Mouse (Mus musculus) kidney, adult 2 months (tissue): Measurements from ENCODE around the gene Chd6. TPM values are rescaled to one million over a fixed set of nuclear protein-coding genes. Genes with fewer than 3 reads are reported as not detected.

Experiments used
- DNase-seq: peaks from one replicate; pipeline ENCODE4 v3.0.0; 2021
- H3K27ac ChIP-seq: fragments of 200-500 bp; 2 replicates; pipeline ENCODE4 v1.5.1; 2012; ENCODE audit warnings: low read depth, low read length, control low read depth, inconsistent platforms; ENCODE audit not compliant: insufficient read depth
- H3K27me3 ChIP-seq: fragments of 200-500 bp; replicated peaks from 2 replicates; pipeline ENCODE4 v1.6.1; 2012; ENCODE audit warnings: mild to moderate bottlenecking, moderate library complexity, low read length, inconsistent platforms; ENCODE audit not compliant: control insufficient read depth, insufficient read depth
- H3K36me3 ChIP-seq: fragments of 200-500 bp; 2 replicates; pipeline ENCODE4 v1.6.1; 2012; ENCODE audit warnings: mild to moderate bottlenecking, moderate library complexity, low read length, inconsistent platforms; ENCODE audit not compliant: control insufficient read depth, insufficient read depth
- H3K4me1 ChIP-seq: fragments of 200-500 bp; 2 replicates; pipeline ENCODE4 v1.6.1; 2011; ENCODE audit warnings: low read length; ENCODE audit not compliant: control insufficient read depth, insufficient read depth
- H3K4me3 ChIP-seq: fragments of 200-500 bp; 2 replicates; pipeline ENCODE4 v1.5.1; 2011; ENCODE audit warnings: mild to moderate bottlenecking, low read depth, low read length, control low read depth; ENCODE audit not compliant: insufficient read depth
- CTCF ChIP-seq: fragments of 200-500 bp; conservative IDR thresholded peaks from 2 replicates; pipeline ENCODE4 v1.5.1; 2011; ENCODE audit warnings: low read depth, mild to moderate bottlenecking, control low read depth, low read length, moderate library complexity, mixed read lengths; ENCODE audit not compliant: insufficient read depth, insufficient read length
- POLR2A ChIP-seq: fragments of 200-500 bp; IDR thresholded peaks from one replicate; pipeline ENCODE4 v1.6.1; 2011; ENCODE audit warnings: low read depth, low read length, control low read depth
- WGBS: fragments of 180-500 bp; shearing (Covaris S2); methylation state at CpG from one replicate; pipeline ENCODE4 v1.1.7; 2018; 5-methylcytosine and 5-hydroxymethylcytosine counted together
- polyA plus RNA-seq: library from polyadenylated mRNA; depleted of rRNA; stranded (reverse); fragments of >200 nt; gene quantifications from 2 replicates; pipeline ENCODE4 v1.2.3, GENCODE M21; 2012

Gene Chd6
- polyA plus RNA-seq, 1 experiment: 7.7 TPM

DNA sequence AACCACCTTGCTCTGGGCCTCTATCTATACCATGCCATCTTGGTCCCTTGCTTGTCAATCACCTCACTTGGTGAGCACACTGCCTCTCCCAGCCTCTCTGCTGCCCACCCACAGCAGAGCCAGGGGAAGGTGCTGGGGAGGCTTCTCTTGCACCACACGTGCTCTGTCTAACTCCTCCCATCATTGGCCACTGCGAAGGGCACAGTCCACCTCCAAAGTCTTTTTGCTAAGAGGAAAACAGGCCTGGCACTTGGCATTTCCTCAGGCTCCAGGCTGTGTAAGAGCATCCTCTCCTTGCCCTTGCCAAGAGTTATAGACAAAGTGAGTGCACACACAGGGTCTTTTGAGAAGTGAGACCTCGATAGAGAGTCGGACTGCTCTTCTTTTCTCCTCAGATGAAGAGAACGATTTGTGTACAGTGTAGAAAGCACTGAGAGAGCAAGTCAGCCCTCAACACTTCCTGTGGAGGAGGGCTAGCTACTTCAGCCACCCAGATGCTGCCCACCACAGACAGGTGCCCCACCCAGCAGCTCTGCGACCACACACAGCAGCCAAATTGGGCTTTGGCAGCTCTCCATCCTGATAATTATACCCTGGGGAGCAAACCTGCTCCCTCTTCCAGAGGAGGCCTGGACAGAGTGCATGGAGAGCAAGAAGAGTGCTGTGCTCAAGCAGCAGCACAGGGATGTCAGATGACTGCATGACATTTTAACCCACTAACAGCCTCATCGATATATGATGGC is 155.6 kb downstream of the Chd6 start:
- H3K27me3 ChIP-seq: no peaks in the 10 kb centered on the region
- no peak overlapping the region for H3K27ac ChIP-seq
- TF ChIP-seq CTCF (no peak), POLR2A (no peak)
- no peak overlapping the region for H3K4me3 ChIP-seq
- 69% methylated on average over 7 of the region's 7 CpGs for WGBS
- H3K36me3 ChIP-seq: peaks cover 4% of the 10 kb centered on the region; the same call in 1 of the 2 replicates
- no peaks in the 10 kb centered on the region for H3K4me1 ChIP-seq
- no peak for DNase-seq

DNA sequence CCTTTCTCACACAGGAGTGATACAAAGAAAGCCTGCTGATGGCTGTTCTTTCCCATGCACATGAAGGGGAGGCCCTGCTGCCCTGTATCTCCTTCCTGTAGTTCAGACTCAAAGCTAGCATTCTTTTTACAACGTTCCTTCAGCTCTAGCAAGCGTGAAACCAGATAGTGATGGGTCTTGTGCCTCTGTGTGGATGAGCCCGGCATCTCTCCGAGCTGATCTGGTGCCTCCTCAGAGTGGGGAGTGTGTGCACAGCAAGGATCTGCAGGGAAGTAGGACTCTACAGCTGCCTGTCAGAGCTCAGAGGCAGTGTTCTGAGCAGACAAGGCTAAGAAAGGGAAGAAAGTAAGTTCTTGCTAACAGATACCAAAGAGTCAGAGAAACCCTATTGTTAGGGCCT is 157.3 kb downstream of the Chd6 start:
- H3K36me3 ChIP-seq: peaks cover 6% of the 10 kb centered on the region; the same call in 1 of the 2 replicates
- no peaks in the 10 kb centered on the region for H3K27me3 ChIP-seq

DNA sequence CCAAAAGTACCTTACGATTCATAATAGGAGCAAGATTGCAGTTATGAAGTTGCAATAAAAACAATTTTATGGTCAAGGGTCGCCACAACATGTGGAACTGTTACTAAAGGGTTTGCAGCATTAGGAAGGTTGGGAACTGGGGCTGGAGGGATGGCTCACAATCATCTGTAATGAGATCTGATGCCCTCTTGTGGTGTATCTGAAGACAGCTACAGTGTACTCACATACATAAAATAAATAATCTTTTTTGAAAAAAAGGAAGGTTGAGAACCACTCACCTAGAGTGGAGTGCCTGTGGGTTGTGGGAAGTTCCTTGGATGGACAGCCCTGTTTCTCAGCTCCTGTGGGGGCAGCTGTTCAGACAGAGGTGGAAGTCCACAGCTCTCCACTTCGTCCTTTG is 166.4 kb downstream of the Chd6 start:
- Histone ChIP-seq H3K4me1 (no peaks in the 10 kb centered on the region), H3K4me3 (no peak overlapping the region), H3K27me3 (no peaks in the 10 kb centered on the region), H3K27ac (no peak overlapping the region), H3K36me3 (no peaks in the 10 kb centered on the region)
- TF ChIP-seq POLR2A: no peak
- 0 out of 2 replicates have a peak, but pooled peaks have one; percentile 2 for TF ChIP-seq CTCF
- no peak for DNase-seq
- 62% methylated on average over 3 of the region's 3 CpGs for WGBS

More for the DNA sequence above, 157.3 kb downstream of the Chd6 start:
- WGBS: 48% methylated on average over 4 of the region's 4 CpGs
- Histone ChIP-seq H3K4me3 (no peak overlapping the region), H3K4me1 (no peaks in the 10 kb centered on the region), H3K27ac (no peak overlapping the region)
- TF ChIP-seq POLR2A (no peak), CTCF (no peak)
- DNase-seq: no peak

DNA sequence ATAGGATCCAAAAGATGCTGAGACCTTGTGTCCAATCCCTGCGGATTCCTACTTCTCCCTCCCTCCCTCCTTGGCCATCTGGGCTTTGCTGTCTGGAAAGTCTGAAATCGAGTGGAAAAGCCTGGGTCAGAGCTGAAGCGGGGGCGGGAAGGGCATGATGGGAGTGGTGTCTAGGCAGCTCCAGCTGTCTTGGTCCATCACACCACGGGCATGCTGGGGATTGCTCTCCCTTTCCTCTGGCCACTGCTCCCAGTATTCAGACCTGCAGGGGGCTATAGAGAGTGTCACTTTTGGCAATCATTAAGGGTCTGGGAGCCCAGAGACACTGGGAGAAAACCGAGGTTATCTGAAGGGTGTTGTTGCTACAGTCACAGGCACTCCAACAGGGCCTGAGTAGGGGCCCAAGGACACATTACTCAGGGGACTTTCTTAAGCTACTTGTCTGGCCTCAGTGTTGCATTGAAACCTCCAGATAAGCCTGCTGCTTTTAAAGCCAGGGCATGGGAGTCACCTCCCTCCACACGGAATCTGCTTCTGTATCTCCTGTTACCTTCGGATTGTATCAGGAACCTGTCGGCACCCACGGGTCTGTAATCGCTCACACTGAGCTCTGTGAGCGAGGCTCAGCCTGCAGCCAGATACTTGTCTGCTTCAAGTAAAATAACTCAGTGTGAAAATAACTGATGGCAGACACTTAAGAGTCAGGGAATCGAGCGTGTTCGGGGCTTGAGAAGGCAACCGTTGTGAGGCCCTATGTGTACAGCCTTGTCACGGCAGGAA is 167.8 kb downstream of the Chd6 start:
- Histone ChIP-seq H3K27ac (no peak overlapping the region), H3K27me3 (no peaks in the 10 kb centered on the region), H3K4me3 (no peak overlapping the region), H3K36me3 (no peaks in the 10 kb centered on the region), H3K4me1 (no peaks in the 10 kb centered on the region)
- TF ChIP-seq CTCF (no peak), POLR2A (no peak)
- 66% methylated on average over 17 of the region's 17 CpGs for WGBS
- DNase-seq: no peak

DNA sequence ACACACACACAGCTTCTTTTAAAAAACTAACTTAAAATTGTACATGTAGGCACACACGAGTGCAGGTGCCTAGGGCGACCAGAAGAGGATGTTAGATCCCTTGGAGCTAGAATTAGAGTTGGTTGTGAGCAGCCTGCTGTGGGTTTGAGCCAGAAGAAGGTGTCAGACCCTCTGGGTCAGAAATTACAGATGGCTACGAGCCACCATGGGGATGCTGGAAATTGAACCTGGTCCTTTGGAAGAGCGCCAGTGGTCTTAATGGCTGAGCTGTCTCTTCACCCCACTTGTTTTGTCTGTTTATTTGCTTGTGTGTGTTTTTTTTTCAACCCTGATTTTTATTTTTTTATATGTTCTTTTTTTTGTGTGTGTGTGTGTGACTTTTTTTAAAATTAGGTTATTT is 174.4 kb downstream of the Chd6 start:
- 79% methylated on average over 4 of the region's 4 CpGs for WGBS
- TF ChIP-seq CTCF: no peak
- no peaks in the 10 kb centered on the region for H3K27me3 ChIP-seq

DNA sequence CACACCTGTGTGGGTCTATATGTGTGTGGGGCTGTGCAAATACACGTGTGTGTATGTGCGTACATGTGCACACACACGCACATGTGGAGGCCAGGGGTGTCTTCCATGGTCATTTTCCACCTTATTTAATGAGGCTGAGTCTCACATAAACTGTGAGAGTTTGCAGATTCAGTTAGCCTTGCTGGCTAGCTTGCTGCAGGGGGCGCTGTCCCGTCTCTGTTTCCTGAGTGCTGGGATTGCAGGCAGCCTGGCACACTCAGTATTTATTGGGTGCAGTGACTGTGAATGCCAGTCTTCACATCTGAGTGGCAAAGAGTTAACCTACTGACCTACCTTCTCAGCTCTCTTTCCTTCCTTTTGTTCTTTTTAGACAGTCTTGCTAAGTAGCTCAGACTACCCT is 175.0 kb downstream of the Chd6 start:
- H3K27ac ChIP-seq: no peak overlapping the region

More for the DNA sequence above, 174.4 kb downstream of the Chd6 start:
- H3K4me1 ChIP-seq: no peaks in the 10 kb centered on the region
- no peak overlapping the region for H3K27ac ChIP-seq
- no peak overlapping the region for H3K4me3 ChIP-seq
- no peaks in the 10 kb centered on the region for H3K36me3 ChIP-seq
- DNase-seq: no peak

DNA sequence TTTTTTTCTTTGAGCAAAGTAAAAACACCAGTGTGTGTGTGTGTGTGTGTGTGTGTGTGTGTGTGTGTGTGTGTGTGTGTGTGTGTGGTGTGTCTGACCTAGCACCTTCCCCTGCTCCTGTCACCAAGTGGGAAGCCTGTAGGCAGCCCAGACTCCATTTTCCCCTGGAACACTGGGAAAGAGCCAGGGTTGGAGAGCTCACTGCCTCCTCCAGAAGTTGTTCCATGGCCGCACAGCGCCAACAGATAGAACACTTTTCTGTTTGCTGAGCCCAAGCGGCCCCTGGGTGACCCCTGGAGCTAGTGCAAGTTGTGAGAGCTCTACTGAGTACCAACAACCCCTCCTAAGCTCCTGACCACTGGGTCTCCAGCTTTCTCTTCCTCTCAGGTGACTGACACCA is 175.9 kb downstream of the Chd6 start:
- DNase-seq: no peak
- Histone ChIP-seq H3K4me1 (no peaks in the 10 kb centered on the region), H3K27ac (no peak overlapping the region), H3K27me3 (no peaks in the 10 kb centered on the region), H3K36me3 (no peaks in the 10 kb centered on the region), H3K4me3 (no peak overlapping the region)
- TF ChIP-seq POLR2A: no peak
- no peak for TF ChIP-seq CTCF
- WGBS: 81% methylated on average over 3 of the region's 3 CpGs

More for the DNA sequence above, 175.0 kb downstream of the Chd6 start:
- Histone ChIP-seq H3K4me3 (no peak overlapping the region), H3K27me3 (no peaks in the 10 kb centered on the region), H3K36me3 (no peaks in the 10 kb centered on the region), H3K4me1 (no peaks in the 10 kb centered on the region)
- 60% methylated on average over 5 of the region's 5 CpGs for WGBS
- TF ChIP-seq CTCF (no peak), POLR2A (no peak)
- no peak for DNase-seq
